Mouse (Mus musculus): ENCODE data around the gene Dennd4b.

GRCm38 (mm10) chr3:90305801-90306200, 40.8 kb downstream of the Dennd4b start:
- TF ChIP-seq POLR2A (IDR thresholded peaks at IDR 0.05; ENCODE audit: low read depth, low read length) (no peak), CTCF (conservative IDR thresholded peaks at IDR 0.05; ENCODE audit: insufficient read depth, insufficient read length, low read depth, low read length) (no peak)
